Mouse (Mus musculus): ENCODE results near the gene Hoxa2. TPM values are rescaled to one million over a fixed set of nuclear protein-coding genes. Genes with fewer than 3 reads are reported as not detected.

Hoxa2 gene
- total RNA-seq, 1 experiment from 2014 or later: not detected

Other genes with a start within 250 kb of the Hoxa2 start
- 216 to 281 TPM (median 262 TPM) in 3 replicates for gene Skap2, start 152.3 kb downstream of the Hoxa2 start, total RNA-seq (2017)
- gene Hoxa1, start 6.5 kb downstream of the Hoxa2 start, total RNA-seq (2017): not detected in 3 replicates
- gene 5730596B20Rik, start 12.7 kb upstream of the Hoxa2 start, total RNA-seq (2017): not detected in 3 replicates
- gene Hoxa4, start 26.9 kb upstream of the Hoxa2 start, total RNA-seq (2017): not detected in 3 replicates
- gene Hoxa5, start 39.8 kb upstream of the Hoxa2 start, total RNA-seq (2017): 0.39 TPM in 1 of 3 replicates, not detected in the others
- gene Hoxa6, start 43.9 kb upstream of the Hoxa2 start, total RNA-seq (2017): not detected in 3 replicates
- 0.29 TPM in 1 of 3 replicates, not detected in the others for gene Hoxa3, start 48.5 kb upstream of the Hoxa2 start, total RNA-seq (2017)
- 5.6 TPM in 1 of 3 replicates, not detected in the others for gene Gm28308, start 48.5 kb upstream of the Hoxa2 start, total RNA-seq (2017)
- gene Hoxa7, start 57.0 kb upstream of the Hoxa2 start, total RNA-seq (2017): not detected in 3 replicates
- gene Hoxa9, start 66.3 kb upstream of the Hoxa2 start, total RNA-seq (2017): 0.29 TPM in 1 of 3 replicates, not detected in the others
- gene Hoxa10, start 76.0 kb upstream of the Hoxa2 start, total RNA-seq (2017): 2.5 TPM in 1 of 3 replicates, not detected in the others
- gene Hoxa11, start 81.0 kb upstream of the Hoxa2 start, total RNA-seq (2017): not detected in 3 replicates
- gene Hoxa13, start 96.0 kb upstream of the Hoxa2 start, total RNA-seq (2017): not detected in 3 replicates
- gene Evx1, start 148.7 kb upstream of the Hoxa2 start, total RNA-seq (2017): not detected in 3 replicates